Mouse (Mus musculus): ENCODE measurements at regions not wholly inside any gene's neighbourhood (a gene's known extent, or its start where the extent isn't known, plus 50 kb on each side); places are given as distances from the start of the nearest gene placed in this dataset.

GRCm38 (mm10) chr11:93762832-93763530, 122.6 kb downstream of the Utp18 start:
- TF ChIP-seq POLR2A (IDR thresholded peaks at IDR 0.05; ENCODE audit: borderline replicate concordance, extremely low read depth, insufficient read depth, insufficient read length, poor library complexity, severe bottlenecking) (no peak), CTCF (IDR thresholded peaks at IDR 0.05; ENCODE audit: borderline replicate concordance, extremely low read depth, insufficient read depth, insufficient read length) (peak; percentile 75; the same call in 1 of the 2 replicates)
